Mouse (Mus musculus) brain, embryonic 14.5 days (tissue): Measurements from ENCODE around the gene Nup133.

Experiments
- CTCF ChIP-seq: fragments of 200-500 bp; IDR thresholded peaks from 2 replicates; pipeline ENCODE4 v1.5.1; 2012; ENCODE audit warnings: inconsistent platforms, mild to moderate bottlenecking, moderate library complexity, borderline replicate concordance; ENCODE audit not compliant: insufficient read depth, insufficient read length; ENCODE audit errors: extremely low read depth
- POLR2A ChIP-seq: fragments of 200-500 bp; IDR thresholded peaks from 2 replicates; pipeline ENCODE4 v1.6.1; 2012; ENCODE audit warnings: mild to moderate bottlenecking, inconsistent platforms, borderline replicate concordance; ENCODE audit not compliant: poor library complexity, insufficient read depth, insufficient read length, severe bottlenecking; ENCODE audit errors: extremely low read depth

DNA sequence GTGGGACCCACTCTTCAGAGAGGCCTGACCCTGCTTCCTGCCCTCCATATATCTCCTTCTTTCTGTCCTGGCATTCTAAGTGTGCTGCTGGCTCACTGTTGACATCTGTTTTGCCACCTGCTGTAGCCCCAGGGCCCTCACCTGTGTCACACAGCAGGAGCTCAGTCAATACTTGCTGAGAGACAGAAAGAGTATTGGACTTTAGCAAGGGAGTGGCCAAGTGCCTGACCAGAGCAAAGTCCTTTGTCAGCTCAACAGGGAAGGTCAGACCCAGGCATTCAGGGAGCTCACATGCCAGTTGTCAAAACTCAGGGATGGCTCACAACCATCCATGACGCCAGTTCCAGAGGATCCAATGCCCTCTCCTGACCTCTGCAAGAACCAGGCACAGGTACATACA lies 24.4 kb upstream of the Nup133 start:
- no peak for TF ChIP-seq CTCF
- TF ChIP-seq POLR2A: no peak
